Mouse (Mus musculus) embryo, embryonic 11.5 days (tissue): ENCODE results near the gene Hectd2.
A peak's percentile ranks its signal among the peaks of the same experiment; 100 is the strongest.

Experiments used
- DNase-seq: peaks from one replicate; pipeline ENCODE4 v3.0.0-alpha.2; 2012; ENCODE audit warnings: low read depth, low spot score

Hectd2 gene

GRCm38 (mm10) chr19:36554046-36554784 is at the start of gene Hectd2:
Gene Hectd2 (plus strand): TSS chr19:36554639.
- peak; percentile 39 for DNase-seq

- no peak for DNase-seq
Observed at GRCm38 (mm10) chr19:36504716-36505115, 49.7 kb upstream of the Hectd2 start.

GRCm38 (mm10) chr19:36511305-36511704 is 43.1 kb upstream of the Hectd2 start:
- DNase-seq = no peak

- DNase-seq = no peak
Observed at GRCm38 (mm10) chr19:36518461-36518860, 36.0 kb upstream of the Hectd2 start.

GRCm38 (mm10) chr19:36521568-36521967 is 32.9 kb upstream of the Hectd2 start:
- DNase-seq = no peak

GRCm38 (mm10) chr19:36522558-36523195 is 31.8 kb upstream of the Hectd2 start:
- no peak for DNase-seq

GRCm38 (mm10) chr19:36525071-36525470 is 29.4 kb upstream of the Hectd2 start:
- no peak for DNase-seq

GRCm38 (mm10) chr19:36533082-36533481 is 21.4 kb upstream of the Hectd2 start:
- DNase-seq = no peak

- no peak for DNase-seq
Observed at GRCm38 (mm10) chr19:36534011-36534765, 20.3 kb upstream of the Hectd2 start.

- no peak for DNase-seq
Observed at GRCm38 (mm10) chr19:36534766-36535140, 19.7 kb upstream of the Hectd2 start.

- no peak for DNase-seq
Observed at GRCm38 (mm10) chr19:36535186-36535585, 19.3 kb upstream of the Hectd2 start.

GRCm38 (mm10) chr19:36535878-36536277 is 18.6 kb upstream of the Hectd2 start:
- no peak for DNase-seq

GRCm38 (mm10) chr19:36536929-36537328 is 17.5 kb upstream of the Hectd2 start:
- DNase-seq = no peak

GRCm38 (mm10) chr19:36538528-36538927 is 15.9 kb upstream of the Hectd2 start:
- peak; percentile 46 for DNase-seq

- no peak for DNase-seq
Observed at GRCm38 (mm10) chr19:36539311-36539710, 15.1 kb upstream of the Hectd2 start.

GRCm38 (mm10) chr19:36540012-36540606 is 14.3 kb upstream of the Hectd2 start:
- DNase-seq = no peak

GRCm38 (mm10) chr19:36540776-36541175 is 13.7 kb upstream of the Hectd2 start:
- no peak for DNase-seq

- DNase-seq = no peak
Observed at GRCm38 (mm10) chr19:36553561-36554045, 836 bp upstream of the Hectd2 start.

- DNase-seq = peak; percentile 38
Observed at GRCm38 (mm10) chr19:36554785-36555595, 551 bp downstream of the Hectd2 start.

- DNase-seq = no peak
Observed at GRCm38 (mm10) chr19:36559331-36559730, 4.9 kb downstream of the Hectd2 start.

GRCm38 (mm10) chr19:36560160-36560559 is 5.7 kb downstream of the Hectd2 start:
- no peak for DNase-seq
